In the genomic region with DNA sequence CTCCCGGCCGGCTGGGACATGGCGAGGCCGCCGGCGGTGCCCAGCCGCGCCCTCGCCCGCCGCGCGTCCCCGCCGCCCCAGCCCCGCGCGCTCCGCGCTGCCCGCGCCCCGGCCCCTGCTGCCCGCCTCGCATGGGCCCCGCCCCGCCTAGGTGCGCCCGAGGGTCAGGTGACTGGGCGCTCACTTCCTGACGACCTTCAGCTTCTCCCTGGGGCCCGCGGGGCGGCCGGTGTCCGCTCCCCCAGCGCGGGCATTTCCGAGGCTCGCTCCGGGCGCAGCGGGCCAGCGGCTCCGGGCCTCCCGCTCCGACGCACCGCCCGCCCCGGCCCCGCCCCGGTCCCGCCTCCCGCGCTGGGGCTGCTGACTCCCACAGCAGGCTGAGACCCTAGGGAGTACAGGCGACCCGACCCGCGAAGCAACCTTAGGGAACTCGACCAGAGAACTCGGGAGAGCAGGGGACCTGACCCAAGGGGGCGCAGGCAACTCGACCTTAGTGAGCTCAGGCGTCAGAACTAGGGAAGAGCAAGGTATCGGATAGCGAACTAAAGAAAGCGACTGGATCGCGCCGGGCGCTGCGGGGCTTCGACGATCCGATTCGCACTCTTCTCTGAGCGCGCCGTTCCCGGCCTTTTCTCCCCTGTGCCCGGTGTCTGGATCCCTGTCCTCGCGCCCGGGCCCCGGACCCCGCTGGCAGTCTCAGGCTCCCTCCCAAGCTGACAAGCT, we compare ENCODE assay signal across 8 mouse cellular contexts.
A peak's percentile ranks its signal among the peaks of the same experiment; 100 is the strongest.
DNase-seq lines count a peak whose midpoint lies in the region; ATAC-seq and TF ChIP-seq lines count a peak whose summit lies in the region.

No protein-coding gene starts in this region.

- peaks cover 60% of the 10 kb centered on the region for H3K27me3 ChIP-seq in forebrain, embryonic 13.5 days
- peaks cover 59% of the 10 kb centered on the region for H3K27me3 ChIP-seq in hindbrain, embryonic 12.5 days
- peaks cover 82% of the 10 kb centered on the region for H3K27me3 ChIP-seq in limb, embryonic 10.5 days (ENCODE audit: low read depth, poor library complexity, severe bottlenecking)
- H3K27me3 ChIP-seq in midbrain, embryonic 10.5 days (ENCODE audit: low read depth, poor library complexity, severe bottlenecking): peaks cover 82% of the 10 kb centered on the region
- H3K27me3 ChIP-seq in spleen, adult 2 months (ENCODE audit: control insufficient read depth, insufficient read depth, low read length): peaks cover 8% of the 10 kb centered on the region

- no peaks in the 10 kb centered on the region for H3K36me3 ChIP-seq in forebrain, embryonic 13.5 days (ENCODE audit: poor library complexity, severe bottlenecking)
- H3K36me3 ChIP-seq in hindbrain, embryonic 12.5 days: no peaks in the 10 kb centered on the region
- no peaks in the 10 kb centered on the region for H3K36me3 ChIP-seq in limb, embryonic 10.5 days
- H3K36me3 ChIP-seq in midbrain, embryonic 10.5 days: no peaks in the 10 kb centered on the region
- H3K36me3 ChIP-seq in spleen, adult 2 months (ENCODE audit: control insufficient read depth, insufficient read depth, low read length): no peaks in the 10 kb centered on the region

- peak overlapping the region; percentile 67 for H3K9ac ChIP-seq in forebrain, embryonic 13.5 days
- H3K9ac ChIP-seq in hindbrain, embryonic 12.5 days: peak overlapping the region; percentile 75

- no peak overlapping the region for H3K27ac ChIP-seq in forebrain, embryonic 13.5 days
- H3K27ac ChIP-seq in hindbrain, embryonic 12.5 days: peak overlapping the region; percentile 24
- peak overlapping the region; percentile 72 for H3K27ac ChIP-seq in limb, embryonic 10.5 days
- peak overlapping the region; percentile 81 for H3K27ac ChIP-seq in midbrain, embryonic 10.5 days (replicated peaks)
- 0 out of 2 replicates have a peak overlapping the region, but pooled peaks have one; percentile 15 for H3K27ac ChIP-seq in spleen, adult 2 months (ENCODE audit: insufficient read depth, low read length)

- H3K4me1 ChIP-seq in forebrain, embryonic 13.5 days: peaks cover 23% of the 10 kb centered on the region
- H3K4me1 ChIP-seq in hindbrain, embryonic 12.5 days: peaks cover 27% of the 10 kb centered on the region
- peaks cover 35% of the 10 kb centered on the region for H3K4me1 ChIP-seq in limb, embryonic 10.5 days
- peaks cover 43% of the 10 kb centered on the region for H3K4me1 ChIP-seq in midbrain, embryonic 10.5 days
- H3K4me1 ChIP-seq in spleen, adult 2 months (ENCODE audit: control insufficient read depth, insufficient read depth, insufficient read length): peaks cover 4% of the 10 kb centered on the region

- peak overlapping the region; percentile 61 for H3K4me3 ChIP-seq in forebrain, embryonic 13.5 days
- H3K4me3 ChIP-seq in hindbrain, embryonic 12.5 days: peak overlapping the region; percentile 70
- peak overlapping the region; percentile 73 for H3K4me3 ChIP-seq in limb, embryonic 10.5 days
- peak overlapping the region; percentile 73 for H3K4me3 ChIP-seq in midbrain, embryonic 10.5 days
- peak overlapping the region; percentile 54 for H3K4me3 ChIP-seq in spleen, adult 2 months (ENCODE audit: extremely low read depth, insufficient read depth, insufficient read length)

- DNase-seq in ES-CJ7 (ENCODE audit: low read depth, low spot score): peak; percentile 64
- peak; percentile 19 to 40 for DNase-seq in adrenal gland, postnatal 4 days (ENCODE audit: low spot score in 2 of 2)
- peak; percentile 82 for DNase-seq in limb, embryonic 10.5 days (ENCODE audit: low spot score)
- DNase-seq in midbrain, embryonic 10.5 days (ENCODE audit: low spot score): peak; percentile 70
- DNase-seq in spleen, adult 2 months (ENCODE audit: low read depth in 1 of 2, low spot score in 2 of 2): peak in 1 of 2 experiments; percentile 38

- under 1% methylated on average over 60 of the region's 87 CpGs for WGBS in forebrain, embryonic 13.5 days
- under 1% methylated on average over 77 of the region's 87 CpGs for WGBS in hindbrain, embryonic 12.5 days
- under 1% methylated on average over 82 of the region's 87 CpGs for WGBS in limb, embryonic 10.5 days
- WGBS in midbrain, embryonic 10.5 days: under 1% methylated on average over 73 of the region's 87 CpGs
- 1% methylated on average over 87 of the region's 87 CpGs for WGBS in spleen, adult 2 months

- TF ChIP-seq POLR2A in spleen, adult 2 months (IDR thresholded peaks at IDR 0.05; ENCODE audit: low read depth, low read length): no peak

- H3K4me2 ChIP-seq in forebrain, embryonic 13.5 days: peak overlapping the region; percentile 97
- H3K4me2 ChIP-seq in hindbrain, embryonic 12.5 days (replicated peaks): peak overlapping the region; percentile 89

- no peak for TF ChIP-seq CTCF in spleen, adult 2 months (IDR thresholded peaks at IDR 0.05; ENCODE audit: extremely low read depth, insufficient read depth, insufficient read length, insufficient replicate concordance)

- H3K9me3 ChIP-seq in forebrain, embryonic 13.5 days (replicated peaks): no peaks in the 10 kb centered on the region
- H3K9me3 ChIP-seq in hindbrain, embryonic 12.5 days (replicated peaks): no peaks in the 10 kb centered on the region
- H3K9me3 ChIP-seq in limb, embryonic 10.5 days (replicated peaks): no peaks in the 10 kb centered on the region
- no peaks in the 10 kb centered on the region for H3K9me3 ChIP-seq in midbrain, embryonic 10.5 days (replicated peaks)

- ATAC-seq in forebrain, embryonic 13.5 days: peak; percentile 78
- ATAC-seq in hindbrain, embryonic 12.5 days (ENCODE audit: low FRiP score): peak; percentile 59
- ATAC-seq in activated CD4-positive, CD25-positive, alpha-beta regulatory T cell, adult 4 months: no peak
